Mouse (Mus musculus): ENCODE measurements around the gene Ptgfrn. TPM values are rescaled to one million over a fixed set of nuclear protein-coding genes. Genes with fewer than 3 reads are reported as not detected.

Ptgfrn gene
- polyA plus RNA-seq (2016; fragmentation: Nextera tagmentation; extraction: Ambion mirVana): 0.68 and 0.78 TPM in 2 replicates

- ATAC-seq: peak; percentile 48
- Histone ChIP-seq H3K9ac (peak within 1 kb of the TSS; percentile 53; the same call in 1 of the 2 replicates), H3K4me2 (peak within 1 kb of the TSS; percentile 65), H3K27ac (peak within 1 kb of the TSS; percentile 14; the same call in 1 of the 2 replicates), H3K4me1 (0 out of 2 replicates have a peak, but pooled peaks cover 11% of the 10 kb centered on the region), H3K36me3 (no peaks in the 10 kb centered on the region), H3K4me3 (peak within 1 kb of the TSS; percentile 59), H3K9me3 (replicated peaks) (no peaks in the 10 kb centered on the region), H3K27me3 (replicated peaks) (peaks cover 68% of the 10 kb centered on the region)
- 3% methylated on average over 39 of the region's 81 CpGs for WGBS (ENCODE audit: insufficient replicate concordance)
These were observed at the start of gene Ptgfrn for GRCm38 (mm10) chr3:101110043-101110837. TSS of gene Ptgfrn (minus strand) at chr3:101110278.

- Histone ChIP-seq H3K27me3 (replicated peaks) (no peaks in the 10 kb centered on the region), H3K9me3 (replicated peaks) (no peaks in the 10 kb centered on the region), H3K4me3 (no peak overlapping the region), H3K36me3 (no peaks in the 10 kb centered on the region), H3K9ac (no peak overlapping the region), H3K4me1 (no peaks in the 10 kb centered on the region), H3K4me2 (no peak overlapping the region), H3K27ac (no peak overlapping the region)
- no peak for ATAC-seq
- WGBS (ENCODE audit: insufficient replicate concordance): 64% methylated on average over 4 of the region's 4 CpGs
These were observed 49.6 kb upstream of the Ptgfrn start for GRCm38 (mm10) chr3:101159701-101160100.

DNA sequence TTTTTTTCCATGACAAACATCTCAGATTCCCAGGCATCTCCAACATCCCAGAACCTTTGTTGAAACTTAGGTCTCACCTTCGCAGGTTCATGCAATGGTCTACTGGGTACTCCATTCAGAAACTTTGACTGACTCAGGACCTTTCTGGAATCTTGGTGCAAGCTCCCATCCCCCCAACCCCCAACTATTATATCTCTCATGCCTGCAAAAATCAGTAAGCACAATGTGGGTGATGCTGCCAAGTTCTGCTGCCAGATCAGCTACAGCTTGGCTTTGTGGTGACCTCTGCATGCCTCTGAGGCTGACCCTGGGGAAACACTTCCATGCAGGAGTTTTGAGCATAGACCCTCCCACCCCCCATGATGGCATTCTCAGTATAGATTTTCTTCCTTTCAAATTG lies 44.0 kb upstream of the Ptgfrn start:
- Histone ChIP-seq H3K4me1 (no peaks in the 10 kb centered on the region), H3K4me3 (no peak overlapping the region), H3K9me3 (replicated peaks) (no peaks in the 10 kb centered on the region), H3K4me2 (no peak overlapping the region), H3K27ac (no peak overlapping the region), H3K27me3 (replicated peaks) (no peaks in the 10 kb centered on the region), H3K9ac (no peak overlapping the region), H3K36me3 (no peaks in the 10 kb centered on the region)
- WGBS (ENCODE audit: insufficient replicate concordance): 75% methylated on average over 1 of the region's 1 CpGs
- ATAC-seq: no peak

- no peaks in the 10 kb centered on the region for H3K9me3 ChIP-seq (replicated peaks)
- no peak overlapping the region for H3K27ac ChIP-seq
- H3K4me1 ChIP-seq: no peaks in the 10 kb centered on the region
- H3K27me3 ChIP-seq (replicated peaks): no peaks in the 10 kb centered on the region
- H3K9ac ChIP-seq: no peak overlapping the region
- H3K4me2 ChIP-seq: no peak overlapping the region
- H3K36me3 ChIP-seq: no peaks in the 10 kb centered on the region
- 49% methylated on average over 3 of the region's 3 CpGs for WGBS (ENCODE audit: insufficient replicate concordance)
- ATAC-seq: no peak
- H3K4me3 ChIP-seq: no peak overlapping the region
These were observed 43.3 kb upstream of the Ptgfrn start for GRCm38 (mm10) chr3:101153341-101153740.

GRCm38 (mm10) chr3:101146126-101146772 lies 36.2 kb upstream of the Ptgfrn start:
- H3K27ac ChIP-seq: no peak overlapping the region
- H3K27me3 ChIP-seq (replicated peaks): 0 out of 2 replicates have a peak, but pooled peaks cover 5% of the 10 kb centered on the region
- H3K4me2 ChIP-seq: no peak overlapping the region
- H3K9me3 ChIP-seq (replicated peaks): no peaks in the 10 kb centered on the region
- no peak for ATAC-seq
- H3K36me3 ChIP-seq: no peaks in the 10 kb centered on the region
- no peak overlapping the region for H3K4me3 ChIP-seq
- 63% methylated on average over 7 of the region's 7 CpGs for WGBS (ENCODE audit: insufficient replicate concordance)
- no peak overlapping the region for H3K9ac ChIP-seq
- no peaks in the 10 kb centered on the region for H3K4me1 ChIP-seq

DNA sequence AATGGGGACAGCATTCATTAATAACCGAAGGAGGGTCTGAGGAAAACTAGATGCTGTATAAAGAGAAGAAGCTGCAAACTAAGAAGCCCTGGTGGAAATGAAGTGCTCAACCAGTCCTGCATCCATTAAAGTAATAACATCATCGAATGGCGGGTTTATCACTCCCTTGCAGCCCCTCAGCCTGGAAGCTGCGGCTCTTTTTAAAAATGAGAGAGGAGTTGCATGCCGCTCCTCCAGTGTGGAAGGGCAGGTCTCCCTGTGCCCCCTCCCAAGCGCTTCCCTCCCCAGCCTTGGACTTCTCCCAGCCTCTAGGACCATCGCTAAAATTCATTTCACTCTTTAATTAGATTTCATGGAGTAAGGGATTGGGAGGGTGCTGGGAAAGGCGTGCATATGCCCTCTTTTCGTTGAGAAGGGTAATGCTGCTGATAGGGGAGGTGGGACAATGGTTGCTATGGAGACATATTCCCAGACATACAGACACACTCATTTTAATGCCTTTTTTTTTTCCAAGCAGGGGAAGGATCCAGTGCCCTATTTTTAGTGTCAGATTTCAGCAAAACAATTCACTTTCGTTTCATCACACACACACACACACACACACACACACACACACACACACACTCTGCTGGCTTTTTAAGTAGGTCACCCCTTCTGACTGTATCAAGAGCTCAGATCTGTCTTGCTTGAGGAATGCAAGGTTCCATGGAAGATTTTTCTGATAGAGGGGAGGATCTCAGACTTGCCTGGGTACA lies 35.4 kb upstream of the Ptgfrn start:
- Histone ChIP-seq H3K27me3 (replicated peaks) (0 out of 2 replicates have a peak, but pooled peaks cover 5% of the 10 kb centered on the region), H3K9me3 (replicated peaks) (no peaks in the 10 kb centered on the region), H3K4me2 (no peak overlapping the region), H3K4me3 (no peak overlapping the region), H3K36me3 (no peaks in the 10 kb centered on the region), H3K4me1 (no peaks in the 10 kb centered on the region), H3K9ac (no peak overlapping the region), H3K27ac (no peak overlapping the region)
- WGBS (ENCODE audit: insufficient replicate concordance): 42% methylated on average over 10 of the region's 10 CpGs
- no peak for ATAC-seq

DNA sequence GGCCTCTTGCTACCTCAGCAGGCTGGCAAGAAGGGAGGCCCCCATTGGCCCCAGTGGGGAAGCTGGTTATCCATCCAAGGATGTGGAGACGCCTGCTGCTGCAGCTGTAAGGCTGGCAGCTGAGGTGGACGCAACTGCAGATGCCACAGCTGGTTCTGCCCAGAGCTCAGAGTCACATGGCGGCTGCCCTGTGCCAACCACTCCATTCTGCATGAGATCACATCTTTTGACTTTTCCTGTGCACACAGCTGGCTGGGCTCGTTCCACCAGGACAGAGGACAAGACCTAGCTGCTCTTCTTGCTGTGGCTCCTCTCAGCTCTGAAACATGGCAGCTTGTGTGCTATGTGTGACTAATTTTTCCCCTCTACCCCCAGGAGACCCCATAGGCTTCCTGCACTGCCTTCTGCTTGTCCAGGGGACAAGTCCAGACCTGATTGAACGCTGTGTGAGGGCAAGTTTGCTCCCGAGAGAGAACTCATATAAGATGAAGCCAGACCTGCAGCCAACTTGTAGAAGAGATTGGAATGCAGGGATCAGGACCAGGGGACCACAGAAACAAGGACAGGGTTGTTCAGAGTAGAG lies 34.4 kb upstream of the Ptgfrn start:
- H3K27ac ChIP-seq: no peak overlapping the region
- ATAC-seq: no peak
- no peaks in the 10 kb centered on the region for H3K4me1 ChIP-seq
- H3K4me3 ChIP-seq: no peak overlapping the region
- H3K27me3 ChIP-seq (replicated peaks): 0 out of 2 replicates have a peak, but pooled peaks cover 5% of the 10 kb centered on the region
- no peaks in the 10 kb centered on the region for H3K36me3 ChIP-seq
- no peak overlapping the region for H3K4me2 ChIP-seq
- no peaks in the 10 kb centered on the region for H3K9me3 ChIP-seq (replicated peaks)
- H3K9ac ChIP-seq: no peak overlapping the region
- 55% methylated on average over 6 of the region's 6 CpGs for WGBS (ENCODE audit: insufficient replicate concordance)

- no peaks in the 10 kb centered on the region for H3K9me3 ChIP-seq (replicated peaks)
- no peak for ATAC-seq
- no peaks in the 10 kb centered on the region for H3K36me3 ChIP-seq
- H3K4me3 ChIP-seq: no peak overlapping the region
- no peak overlapping the region for H3K27ac ChIP-seq
- WGBS (ENCODE audit: insufficient replicate concordance): 70% methylated on average over 7 of the region's 7 CpGs
- H3K4me2 ChIP-seq: no peak overlapping the region
- no peaks in the 10 kb centered on the region for H3K4me1 ChIP-seq
- no peak overlapping the region for H3K9ac ChIP-seq
- 0 out of 2 replicates have a peak, but pooled peaks cover 5% of the 10 kb centered on the region for H3K27me3 ChIP-seq (replicated peaks)
These were observed 33.4 kb upstream of the Ptgfrn start for GRCm38 (mm10) chr3:101143465-101143864.

DNA sequence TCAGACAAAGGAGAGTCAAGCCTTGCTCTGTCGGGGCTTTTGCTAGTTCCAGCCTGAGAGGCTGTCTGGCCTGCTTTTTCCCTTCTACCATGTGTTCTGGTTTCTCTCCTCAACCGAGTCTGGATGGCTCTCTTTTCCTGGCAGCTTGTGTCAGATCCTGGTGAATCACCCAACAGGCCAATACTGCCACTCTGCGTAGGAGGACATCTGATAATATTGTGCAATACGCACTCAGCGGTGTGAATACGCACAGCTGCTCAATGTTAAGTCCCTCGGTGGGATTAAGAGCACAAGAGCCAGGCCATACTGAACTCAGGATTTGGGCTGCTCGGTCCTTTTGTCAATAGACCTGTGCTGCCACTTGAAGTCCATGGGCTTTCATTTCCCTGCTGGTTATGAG lies 31.8 kb upstream of the Ptgfrn start:
- Histone ChIP-seq H3K4me2 (no peak overlapping the region), H3K27ac (no peak overlapping the region), H3K9me3 (replicated peaks) (no peaks in the 10 kb centered on the region), H3K4me1 (no peaks in the 10 kb centered on the region), H3K4me3 (no peak overlapping the region), H3K36me3 (no peaks in the 10 kb centered on the region), H3K27me3 (replicated peaks) (0 out of 2 replicates have a peak, but pooled peaks cover 5% of the 10 kb centered on the region), H3K9ac (no peak overlapping the region)
- ATAC-seq: no peak
- 62% methylated on average over 8 of the region's 8 CpGs for WGBS (ENCODE audit: insufficient replicate concordance)

GRCm38 (mm10) chr3:101139958-101140357 lies 29.9 kb upstream of the Ptgfrn start:
- WGBS (ENCODE audit: insufficient replicate concordance): 73% methylated on average over 7 of the region's 7 CpGs
- Histone ChIP-seq H3K4me3 (no peak overlapping the region), H3K27ac (no peak overlapping the region), H3K4me1 (0 out of 2 replicates have a peak, but pooled peaks cover 6% of the 10 kb centered on the region), H3K9ac (no peak overlapping the region), H3K9me3 (replicated peaks) (no peaks in the 10 kb centered on the region), H3K4me2 (no peak overlapping the region), H3K27me3 (replicated peaks) (no peaks in the 10 kb centered on the region), H3K36me3 (no peaks in the 10 kb centered on the region)
- no peak for ATAC-seq

DNA sequence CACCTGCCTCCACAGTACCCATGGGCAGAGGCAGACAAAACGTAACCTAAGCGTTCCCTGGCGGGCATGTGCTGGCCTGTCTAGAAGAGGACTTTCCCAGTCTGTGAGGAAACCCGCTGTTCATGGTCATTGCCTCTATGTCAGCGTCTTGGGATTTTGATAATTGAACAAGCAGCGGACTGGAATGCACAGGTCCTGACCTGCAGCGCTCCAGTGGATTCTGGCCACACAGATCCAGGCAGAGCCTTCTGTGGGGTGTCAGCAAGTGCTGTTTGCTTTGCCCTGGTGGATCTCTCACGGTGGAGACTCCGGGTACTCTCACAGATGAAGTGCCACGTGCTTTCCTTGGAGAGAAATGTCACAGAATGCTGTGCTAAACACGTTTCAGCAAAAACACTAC lies 26.4 kb upstream of the Ptgfrn start:
- Histone ChIP-seq H3K36me3 (no peaks in the 10 kb centered on the region), H3K27me3 (replicated peaks) (no peaks in the 10 kb centered on the region), H3K9me3 (replicated peaks) (no peaks in the 10 kb centered on the region), H3K4me2 (no peak overlapping the region), H3K4me3 (no peak overlapping the region), H3K27ac (no peak overlapping the region), H3K9ac (no peak overlapping the region), H3K4me1 (0 out of 2 replicates have a peak, but pooled peaks cover 6% of the 10 kb centered on the region)
- ATAC-seq: no peak
- WGBS (ENCODE audit: insufficient replicate concordance): 57% methylated on average over 11 of the region's 11 CpGs
